Mouse (Mus musculus) ovary, adult 2 months (tissue): Measurements from ENCODE around the gene Aamdc. TPM values are rescaled to one million over a fixed set of nuclear protein-coding genes. Genes with fewer than 3 reads are reported as not detected.

Experiments
- polyA plus RNA-seq: library from polyadenylated mRNA; depleted of rRNA; stranded (reverse); fragments of >200 nt; gene quantifications from 2 replicates; pipeline ENCODE4 v1.2.3, GENCODE M21; 2012; rRNA removed

The Aamdc gene
- polyA plus RNA-seq: 13.5 and 15.1 TPM in 2 replicates

GRCm38 (mm10) chr7:97579067-97579975 lies at the start of gene Aamdc, which contains the start of gene Rsf1:
Aamdc (minus strand) TSS chr7:97579497.
Rsf1 (plus strand) TSS chr7:97579889.

Other genes starting within 250 kb of the Aamdc start
- gene Usp35, start 247.5 kb downstream of the Aamdc start, polyA plus RNA-seq: 11.1 and 13.3 TPM in 2 replicates
- 5.5 and 7.8 TPM in 2 replicates for gene Kctd21, start 247.2 kb downstream of the Aamdc start, polyA plus RNA-seq
- gene Alg8, start 207.9 kb downstream of the Aamdc start, polyA plus RNA-seq: 13.7 and 17.6 TPM in 2 replicates
- gene Ndufc2, start 179.5 kb downstream of the Aamdc start, polyA plus RNA-seq: 102 and 132 TPM in 2 replicates
- 120 and 143 TPM in 2 replicates for gene Thrsp, start 161.8 kb downstream of the Aamdc start, polyA plus RNA-seq
- gene Kctd14, start 128.2 kb downstream of the Aamdc start, polyA plus RNA-seq: 80.1 and 88.5 TPM in 2 replicates
- 93.2 and 148 TPM in 2 replicates for gene Ints4, start 98.5 kb downstream of the Aamdc start, polyA plus RNA-seq
- gene Rsf1, start 392 bp upstream of the Aamdc start, polyA plus RNA-seq: 1.5 and 2.0 TPM in 2 replicates
- 25.1 and 27.0 TPM in 2 replicates for gene Clns1a, start 117.1 kb upstream of the Aamdc start, polyA plus RNA-seq
- gene Aqp11, start 158.8 kb upstream of the Aamdc start, polyA plus RNA-seq: 4.9 and 5.8 TPM in 2 replicates
- gene Pak1, start 209.0 kb upstream of the Aamdc start, polyA plus RNA-seq: 6.8 and 7.4 TPM in 2 replicates